Mouse (Mus musculus): ENCODE data around the gene Timd2.
"Not testable (repeated sequence)": the region's sequence is repeated elsewhere in the genome, so short reads cannot be mapped to it uniquely, and the experiment has no call there.

Timd2 gene

DNA sequence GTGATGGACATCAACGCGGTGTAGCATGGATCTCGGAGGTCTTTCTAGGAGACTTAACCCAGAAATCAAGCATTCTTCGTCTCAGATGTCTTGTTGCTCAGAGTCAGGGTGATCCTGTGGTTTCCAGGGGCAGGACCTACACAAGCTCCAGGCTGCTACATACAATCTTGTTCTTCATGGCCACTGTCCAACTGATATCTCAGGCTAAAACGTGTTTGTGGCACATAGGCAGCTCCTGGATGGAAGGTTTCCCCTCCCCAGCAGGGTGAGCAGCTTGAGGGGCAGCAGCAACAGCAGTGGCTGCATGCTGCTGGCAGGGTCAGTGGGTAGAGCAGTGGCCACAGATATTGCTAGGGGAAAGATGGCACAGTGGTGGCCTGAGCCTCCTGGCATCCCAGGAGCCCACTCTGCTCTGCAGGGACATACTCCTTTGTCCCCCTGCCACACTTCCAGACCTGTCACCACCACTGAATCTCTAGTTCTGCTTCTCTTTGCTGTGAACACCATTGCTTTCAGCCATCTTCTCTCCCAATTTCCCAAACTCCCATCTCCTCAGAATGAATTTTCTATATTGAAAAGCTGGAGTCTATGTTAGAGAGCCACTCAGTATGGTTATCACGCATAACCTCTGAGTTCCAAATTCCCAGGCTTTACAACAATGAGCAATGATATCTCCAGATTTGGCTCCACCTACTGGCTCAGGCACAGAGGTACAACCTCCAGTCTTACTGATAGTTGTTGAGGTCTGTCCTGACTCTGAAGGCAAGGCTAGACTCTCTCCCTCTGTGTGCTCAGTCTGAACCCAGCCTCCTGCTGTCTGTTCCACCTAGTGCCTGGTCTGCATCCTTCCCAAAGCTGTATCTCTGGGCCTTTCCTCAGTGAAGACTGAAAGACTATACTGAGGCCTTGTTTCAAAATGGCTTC lies 41.0 kb downstream of the Timd2 start:
- no peak for DNase-seq (ENCODE audit: low read depth in 1 of 2, low spot score in 2 of 2)

DNA sequence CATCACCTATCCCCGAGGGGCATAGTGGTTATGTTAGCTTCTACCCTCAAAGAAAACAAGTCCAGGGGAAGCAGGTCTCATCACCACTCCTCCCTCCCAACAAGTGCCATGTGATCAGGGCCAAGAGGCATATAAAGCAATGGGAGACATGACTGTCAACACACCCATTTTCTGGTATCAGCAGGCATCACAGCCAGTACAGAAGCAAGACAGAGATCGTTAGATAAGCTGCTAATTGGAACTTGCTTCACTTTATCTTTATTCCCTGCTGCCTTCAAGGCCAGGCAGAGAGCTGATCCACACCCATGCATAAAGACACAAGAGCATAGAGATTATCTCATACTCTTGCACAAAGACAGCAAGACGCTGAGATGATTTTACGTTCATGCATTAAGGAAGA lies 43.6 kb downstream of the Timd2 start:
- no peak for DNase-seq (ENCODE audit: low read depth in 1 of 2, low spot score in 2 of 2)

DNA sequence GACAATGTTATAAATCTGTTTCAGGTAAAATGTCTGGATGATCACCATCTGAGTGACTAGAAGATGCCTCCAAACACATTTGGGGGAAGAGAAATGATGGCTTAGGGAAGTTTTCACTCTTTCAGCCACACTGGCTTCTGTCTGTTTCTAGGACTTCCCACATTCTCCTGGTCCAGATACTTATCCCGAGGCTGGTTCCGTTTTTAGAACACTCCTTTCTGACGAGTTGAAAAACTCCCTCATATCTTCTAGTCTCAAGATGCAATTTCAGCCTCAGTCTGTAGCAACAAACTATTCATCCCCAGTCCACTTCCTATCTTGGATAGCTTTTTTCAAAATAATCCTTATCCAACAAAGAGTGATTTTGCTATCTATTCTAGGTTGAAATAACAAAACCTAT lies 54.4 kb downstream of the Timd2 start:
- no peak for DNase-seq (ENCODE audit: low read depth in 1 of 2, low spot score in 2 of 2)

DNA sequence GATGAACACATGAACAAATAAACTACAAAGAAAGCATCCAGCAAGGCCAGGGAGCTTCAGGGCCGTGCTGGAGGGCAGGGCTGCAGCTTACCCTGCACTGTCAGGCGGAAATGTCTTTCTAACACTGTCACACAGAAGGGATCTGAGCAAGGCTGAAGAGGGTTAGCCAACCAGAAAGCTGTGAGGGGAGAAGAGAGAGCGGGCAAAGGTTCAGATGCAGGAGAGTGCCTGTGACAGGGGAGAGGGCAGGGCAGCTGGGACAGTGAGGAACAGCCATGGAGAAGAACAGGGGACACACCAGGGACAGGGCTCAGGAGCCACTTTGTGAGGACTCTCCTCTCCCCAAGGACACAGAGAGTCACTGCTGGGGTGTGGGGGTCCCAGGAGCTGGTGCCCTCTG lies 57.2 kb downstream of the Timd2 start:
- not testable (repeated sequence) for DNase-seq (ENCODE audit: low read depth in 1 of 2, low spot score in 2 of 2)

DNA sequence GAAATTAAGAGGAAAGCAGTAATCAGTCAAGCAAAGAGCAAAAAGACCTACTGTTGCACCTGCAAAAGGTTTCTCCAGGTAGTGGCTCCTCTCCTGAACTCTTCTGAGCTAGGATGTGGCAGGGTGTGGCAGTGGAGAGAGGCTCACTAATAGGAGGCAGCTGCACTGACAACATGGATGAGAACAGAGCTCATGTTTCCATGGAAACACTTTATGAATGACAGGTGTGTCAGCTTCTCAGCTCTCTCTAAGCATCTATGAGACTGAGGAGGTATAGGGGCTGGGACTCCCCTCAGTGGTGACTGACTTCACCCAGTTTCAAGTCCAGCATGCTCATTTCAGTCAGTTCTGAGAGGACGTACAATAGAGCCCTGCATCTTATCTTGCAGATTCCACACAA lies 62.0 kb downstream of the Timd2 start:
- DNase-seq (ENCODE audit: low read depth in 1 of 2, low spot score in 2 of 2), result no peak

- DNase-seq (ENCODE audit: low read depth in 1 of 2, low spot score in 2 of 2), result no peak
Measured at GRCm38 (mm10) chr11:46636568-46636967, 70.3 kb downstream of the Timd2 start.

DNA sequence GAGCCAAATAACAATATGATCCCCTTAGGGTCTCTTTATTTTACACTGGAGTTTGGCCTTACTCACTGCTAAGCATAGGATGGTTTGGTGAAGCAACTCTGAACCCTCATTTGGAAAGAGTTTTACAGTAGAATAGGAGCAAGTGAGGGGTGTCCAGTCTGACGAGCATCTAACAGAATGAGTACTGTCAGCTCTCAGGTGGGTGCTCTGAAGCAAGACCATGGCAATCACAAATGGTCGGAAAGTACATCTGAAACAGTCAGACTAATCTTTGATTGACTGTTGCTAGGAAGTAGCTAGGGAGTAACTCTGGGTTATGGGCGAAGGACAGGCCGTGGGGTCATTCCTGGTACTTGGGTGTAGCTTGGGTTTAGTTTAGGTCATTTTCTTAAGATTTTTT lies 71.3 kb downstream of the Timd2 start:
- not testable (repeated sequence) for DNase-seq (ENCODE audit: low read depth in 1 of 2, low spot score in 2 of 2)

GRCm38 (mm10) chr11:46631635-46632034 lies 75.2 kb downstream of the Timd2 start:
- DNase-seq (ENCODE audit: low read depth in 1 of 2, low spot score in 2 of 2), result no peak

GRCm38 (mm10) chr11:46629211-46629795 lies 77.6 kb downstream of the Timd2 start, which contains the start of gene Dppa1:
Dppa1 (minus strand) TSS chr11:46629261.
- DNase-seq (ENCODE audit: low read depth in 1 of 2, low spot score in 2 of 2), result no peak

GRCm38 (mm10) chr11:46620414-46621168 lies 86.3 kb downstream of the Timd2 start:
- DNase-seq (ENCODE audit: low read depth in 1 of 2, low spot score in 2 of 2), result no peak

DNA sequence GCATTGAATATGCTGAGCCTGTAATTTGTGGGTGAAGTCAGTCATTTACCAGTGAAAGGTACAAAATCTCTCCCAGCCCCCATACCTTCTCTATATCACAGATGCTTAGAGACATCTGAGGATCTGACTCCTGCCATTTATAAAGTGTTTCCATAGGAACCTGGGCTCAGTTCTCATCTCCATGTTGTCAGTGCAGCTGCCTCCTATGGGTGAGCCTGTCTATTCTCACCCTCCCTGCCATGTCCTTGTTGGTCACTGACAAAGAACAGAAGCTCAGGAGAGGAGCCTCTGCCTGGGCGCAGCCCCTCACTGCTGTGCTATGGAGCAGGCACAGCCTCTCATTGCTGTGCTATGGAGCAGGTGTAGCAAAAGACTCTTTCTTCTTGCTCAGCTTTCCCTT lies 86.9 kb downstream of the Timd2 start:
- DNase-seq (ENCODE audit: low read depth in 1 of 2, low spot score in 2 of 2), result no peak
